Mouse (Mus musculus): ENCODE measurements around the gene Inka1. TPM values are rescaled to one million over a fixed set of nuclear protein-coding genes. Genes with fewer than 3 reads are reported as not detected.
A peak's percentile ranks its signal among the peaks of the same experiment; 100 is the strongest.

Inka1 gene
- polyA plus RNA-seq, 1 experiment, result 8.2 TPM

DNA sequence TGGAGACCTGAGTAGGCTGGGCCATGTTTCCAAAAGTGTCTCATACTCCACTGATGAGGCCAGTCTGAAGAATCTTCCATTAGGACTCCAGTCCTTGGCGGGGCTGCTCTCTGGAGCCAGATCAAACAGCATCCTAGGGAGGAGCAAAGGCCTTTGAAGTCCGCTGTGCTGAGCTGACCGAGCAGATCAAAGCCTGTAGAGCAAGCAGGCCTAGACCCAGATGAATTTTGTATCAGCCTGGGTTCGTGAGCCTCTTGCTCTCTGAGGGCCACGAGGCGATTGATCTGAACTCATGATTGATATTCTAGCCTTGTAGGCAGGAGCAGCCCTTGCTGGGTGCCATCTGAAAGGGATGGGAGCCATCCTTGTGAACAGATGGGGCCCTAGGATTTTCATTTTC is 25.8 kb downstream of the Inka1 start:
- no peak for DNase-seq (ENCODE audit: extremely low spot score in 1 of 2, low spot score in 1 of 2)

DNA sequence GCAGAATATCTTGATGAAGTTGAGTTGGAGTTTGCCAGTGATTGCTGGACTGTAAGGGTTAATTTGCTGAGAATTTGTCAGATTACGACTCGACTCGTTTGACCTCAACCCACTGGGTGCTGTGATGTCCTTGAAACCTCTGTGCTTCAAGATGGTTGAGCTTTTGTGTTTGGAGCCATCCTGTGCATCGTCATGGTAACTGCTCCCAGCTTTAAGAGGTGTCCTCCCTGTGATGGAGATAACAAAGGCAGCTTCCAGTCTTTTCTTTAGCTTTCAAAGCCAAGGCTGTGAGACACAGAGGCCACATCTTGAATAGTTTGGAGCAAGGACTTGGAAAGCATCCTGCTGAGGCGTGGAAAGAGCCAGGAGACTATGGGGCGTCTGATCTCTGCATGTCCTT is 28.5 kb downstream of the Inka1 start:
- DNase-seq (ENCODE audit: extremely low spot score in 1 of 2, low spot score in 1 of 2), result no peak

DNA sequence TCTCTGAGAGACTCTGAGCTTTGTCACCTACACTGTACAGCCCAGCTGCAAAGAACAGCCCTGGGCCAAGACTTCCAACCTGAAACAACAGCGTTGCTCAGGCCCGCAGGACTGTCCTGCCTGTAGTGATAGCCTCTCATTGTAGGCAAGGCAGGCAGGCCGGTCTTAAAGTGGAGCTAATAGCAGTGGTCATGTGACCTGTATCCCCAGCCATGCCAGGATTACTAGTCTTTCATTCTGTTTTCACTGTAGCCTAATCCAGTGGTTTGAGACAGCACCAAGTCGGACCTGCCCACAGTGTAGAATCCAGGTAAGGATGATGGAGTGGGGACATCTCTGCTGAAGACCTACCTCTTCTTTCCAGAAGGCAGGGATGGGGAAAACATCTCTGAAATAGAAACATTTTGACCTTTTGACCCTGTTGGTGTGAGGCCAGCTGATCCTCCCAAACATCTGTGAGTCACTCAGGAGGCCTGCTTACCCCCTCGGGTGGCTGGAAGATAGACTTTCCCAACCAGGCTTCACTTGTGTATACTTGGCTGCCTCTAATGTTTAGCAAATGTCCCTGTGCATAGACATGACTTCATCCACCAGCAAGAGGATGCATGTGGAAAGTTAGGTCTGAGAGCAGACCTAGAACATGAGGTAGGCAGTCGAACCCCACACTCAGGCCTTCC is 29.9 kb downstream of the Inka1 start:
- no peak for DNase-seq (ENCODE audit: extremely low spot score in 1 of 2, low spot score in 1 of 2)

DNA sequence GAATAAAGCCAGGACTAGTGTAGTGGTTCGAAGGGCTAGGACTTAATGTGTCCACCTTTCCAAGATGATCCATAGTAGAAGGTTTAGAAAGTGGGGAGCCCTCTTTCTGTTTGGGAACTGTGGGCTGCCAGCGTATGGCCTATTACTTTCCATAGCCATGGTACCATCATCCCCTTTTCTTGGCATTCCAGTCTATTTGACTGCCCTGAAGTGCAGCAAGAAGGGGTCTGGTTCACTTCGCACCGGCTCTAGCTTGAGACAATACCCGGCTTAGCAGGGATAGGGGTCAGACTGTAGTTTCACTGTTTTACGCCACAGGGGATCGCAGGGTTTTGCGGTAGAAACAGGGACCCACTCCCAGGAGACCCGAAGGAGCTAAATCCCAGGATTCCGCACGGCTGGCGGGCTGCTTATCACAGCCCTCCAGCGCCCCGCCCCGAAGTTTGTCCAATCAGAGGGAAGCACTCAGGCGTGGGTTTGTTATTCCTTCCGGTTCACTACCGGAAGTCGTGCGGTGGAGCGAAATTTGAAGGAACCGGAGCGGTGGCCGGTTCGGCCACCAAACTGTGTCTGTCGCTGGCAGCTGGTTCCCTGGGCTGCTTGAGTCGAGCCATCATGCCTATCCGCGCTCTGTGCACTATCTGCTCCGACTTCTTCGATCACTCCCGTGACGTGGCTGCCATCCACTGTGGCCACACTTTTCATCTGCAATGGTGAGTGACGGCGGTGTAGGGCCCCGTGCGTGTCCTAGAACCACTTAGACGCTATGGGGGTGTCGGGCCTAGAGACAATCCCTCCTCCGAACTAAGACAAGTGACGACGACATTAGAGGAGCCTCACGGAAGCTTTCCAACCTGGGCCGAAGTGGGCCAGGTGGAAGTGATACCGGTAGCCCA is 35.0 kb downstream of the Inka1 start:
- DNase-seq (ENCODE audit: extremely low spot score in 1 of 2, low spot score in 1 of 2), result peak; percentile 81 to 95

DNA sequence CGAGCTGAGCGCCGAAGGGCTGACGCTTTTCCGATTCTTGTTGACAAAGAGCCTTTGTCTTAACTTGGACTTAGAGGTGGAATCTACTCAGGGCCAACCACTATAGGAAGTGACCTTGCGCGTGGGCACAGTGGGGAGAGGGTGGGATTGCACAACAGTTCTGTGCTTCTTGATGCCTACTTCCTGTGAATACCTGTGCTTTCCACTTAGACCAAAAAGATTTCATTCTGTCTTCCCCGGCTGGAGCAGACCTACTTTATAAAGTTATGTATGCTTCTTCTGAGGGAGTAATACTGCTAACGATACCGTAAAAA is 35.8 kb downstream of the Inka1 start, which contains the start of gene Traip:
TSS of gene Traip (plus strand) at position 215 of the 314 bp plus-strand sequence.
- no peak for DNase-seq (ENCODE audit: extremely low spot score in 1 of 2, low spot score in 1 of 2)

DNA sequence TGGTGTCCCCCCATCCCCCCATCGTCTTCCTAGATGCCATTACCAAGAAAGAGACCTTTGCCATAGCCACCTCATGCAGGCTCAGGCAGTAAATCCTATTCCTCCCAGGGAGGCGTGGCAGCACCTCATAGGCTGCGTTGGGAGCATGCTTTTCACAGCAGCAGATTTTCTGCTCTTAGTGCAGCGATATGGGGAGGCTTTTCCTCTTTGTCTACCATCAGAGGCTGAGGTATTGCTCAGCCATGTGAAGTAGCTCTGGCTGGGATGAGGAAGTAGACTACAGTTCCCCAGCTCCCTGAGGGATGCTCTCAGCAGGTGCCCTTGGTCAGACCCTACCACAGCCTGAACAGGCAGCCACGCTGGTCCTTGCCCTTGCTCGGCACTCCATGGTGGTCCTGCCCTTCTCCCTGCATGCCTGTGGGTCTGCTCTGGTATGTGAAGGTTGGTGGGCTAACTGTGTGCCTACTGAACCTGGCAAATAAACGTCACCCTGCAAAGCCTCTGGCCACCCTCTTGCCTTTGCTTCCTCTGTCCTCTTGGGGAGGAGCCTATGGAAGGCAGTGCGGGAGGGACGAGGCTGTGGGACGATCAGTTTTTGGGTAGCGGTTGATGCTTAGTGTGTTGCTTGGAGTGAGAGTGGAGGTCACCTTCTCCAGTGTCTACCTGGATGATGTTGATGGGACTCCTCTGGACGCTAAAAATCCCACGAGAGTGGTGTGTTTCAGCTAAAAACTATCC is 36.3 kb downstream of the Inka1 start:
- no peak for DNase-seq (ENCODE audit: extremely low spot score in 1 of 2, low spot score in 1 of 2)

DNA sequence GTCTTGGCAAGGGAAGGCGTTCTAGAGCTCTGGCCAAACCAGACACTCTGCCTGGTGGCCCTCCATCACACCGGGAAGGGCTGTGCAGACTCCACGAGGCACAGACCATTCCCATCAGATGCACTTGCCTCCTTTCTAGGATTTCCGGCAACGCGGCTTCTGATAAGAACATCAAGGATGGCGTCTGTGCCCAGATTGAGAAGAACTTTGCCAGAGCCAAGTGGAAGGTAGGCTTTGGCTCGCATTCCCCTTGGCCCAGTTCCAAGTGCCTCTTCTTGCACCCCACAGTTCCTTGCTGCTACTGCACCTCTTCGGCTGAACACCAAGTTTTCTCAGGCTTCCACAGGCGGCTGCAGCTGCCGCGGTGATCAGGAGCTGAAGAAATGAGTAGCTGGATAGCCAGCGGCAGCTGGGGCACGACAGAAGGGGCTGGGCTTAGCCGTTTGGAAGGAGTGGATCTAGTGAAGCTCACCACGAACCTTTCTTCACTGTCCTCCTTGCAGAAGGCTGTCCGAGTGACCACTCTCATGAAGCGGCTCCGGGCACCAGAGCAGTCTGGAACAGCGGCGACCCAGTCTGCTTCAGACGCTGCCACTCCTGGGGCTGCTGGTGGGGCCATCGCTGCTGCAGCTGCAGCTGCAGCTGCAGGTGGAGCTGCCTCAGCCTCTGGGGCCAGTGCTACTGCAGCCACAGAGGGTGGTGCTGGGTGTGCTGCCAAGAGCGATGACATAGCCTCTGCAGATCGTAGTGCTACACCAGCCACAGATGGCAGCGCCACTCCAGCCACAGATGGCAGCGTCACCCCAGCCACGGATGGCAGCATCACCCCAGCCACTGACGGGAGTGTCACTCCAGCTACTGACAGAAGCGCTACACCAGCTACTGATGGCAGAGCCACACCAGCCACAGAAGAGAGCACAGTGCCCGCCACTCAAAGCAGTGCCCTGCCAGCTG is 38.2 kb downstream of the Inka1 start:
- peak in 1 of 2 experiments; percentile 56 for DNase-seq (ENCODE audit: extremely low spot score in 1 of 2, low spot score in 1 of 2)

DNA sequence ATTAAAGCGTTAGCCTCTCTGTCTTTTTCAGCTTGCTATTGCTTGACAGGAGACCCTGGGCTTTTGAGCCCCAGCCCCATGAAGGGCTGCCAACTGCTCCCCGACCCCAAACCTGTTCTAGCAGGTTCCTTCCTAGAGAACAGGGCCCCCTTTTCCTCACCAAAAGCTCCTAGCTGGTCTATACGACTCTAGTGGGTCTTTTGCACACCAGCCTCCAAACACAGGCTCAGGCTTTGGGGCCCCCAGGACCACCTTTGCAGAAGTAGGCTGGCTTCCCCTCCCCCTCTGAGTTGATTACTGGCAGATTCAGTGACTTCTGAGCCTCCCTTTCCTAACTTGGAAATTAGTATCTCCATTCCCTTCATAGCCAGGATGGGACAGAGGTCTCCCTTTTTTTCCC is 48.8 kb downstream of the Inka1 start:
- DNase-seq (ENCODE audit: extremely low spot score in 1 of 2, low spot score in 1 of 2), result no peak

DNA sequence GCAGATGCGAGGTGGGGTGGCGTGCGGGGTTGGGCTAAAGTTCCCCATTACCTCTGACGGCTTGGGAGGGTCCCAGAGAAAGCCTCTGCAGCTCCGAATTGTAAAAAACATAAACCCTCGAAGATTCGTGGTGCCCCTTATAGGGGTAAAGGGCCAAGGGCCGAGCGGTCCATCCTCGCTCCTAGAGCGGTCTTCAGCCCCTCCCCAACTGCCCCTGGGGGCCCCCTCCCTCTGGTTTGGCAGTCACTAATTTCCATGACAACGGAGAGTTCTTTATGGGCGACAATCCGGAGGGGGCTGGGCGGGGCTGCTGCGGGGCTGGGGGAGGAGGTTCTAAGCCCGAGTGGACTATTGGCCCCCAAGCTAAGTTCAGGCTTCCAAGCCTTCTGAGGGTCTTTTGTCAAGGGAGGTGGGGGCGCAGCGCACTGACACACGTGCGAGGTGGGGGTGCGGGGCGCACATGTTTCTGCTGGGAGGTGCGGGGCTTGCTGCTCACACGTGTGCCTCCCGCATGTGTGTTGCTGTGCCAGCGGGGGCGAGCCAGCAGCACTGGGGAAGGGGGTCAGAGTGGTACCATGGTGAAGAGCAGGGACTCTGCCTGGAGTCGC is 49.4 kb downstream of the Inka1 start:
- DNase-seq (ENCODE audit: extremely low spot score in 1 of 2, low spot score in 1 of 2), result no peak

DNA sequence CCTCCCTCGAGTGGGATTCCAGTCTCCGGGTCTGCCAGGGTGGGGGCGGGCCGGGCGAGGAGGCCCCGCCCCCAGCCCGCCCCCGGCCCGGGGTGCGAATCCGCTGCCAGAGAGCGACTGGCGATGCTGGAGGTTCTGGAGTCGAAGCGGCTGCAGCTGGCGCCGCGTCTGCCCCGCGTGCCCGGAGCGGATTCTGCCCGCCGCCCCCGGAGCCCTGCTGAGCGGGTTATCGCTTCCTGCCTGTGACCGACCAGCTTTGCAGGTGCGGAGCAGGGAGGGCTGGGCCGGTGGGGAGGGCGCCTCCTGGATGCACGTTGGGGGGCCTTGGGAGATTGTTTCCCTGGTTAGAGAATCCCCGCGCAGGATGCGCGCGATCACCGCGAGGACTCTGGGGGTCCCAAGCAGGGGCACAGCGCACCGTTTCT is 49.9 kb downstream of the Inka1 start:
- DNase-seq (ENCODE audit: extremely low spot score in 1 of 2, low spot score in 1 of 2), result peak in 1 of 2 experiments; percentile 72

DNA sequence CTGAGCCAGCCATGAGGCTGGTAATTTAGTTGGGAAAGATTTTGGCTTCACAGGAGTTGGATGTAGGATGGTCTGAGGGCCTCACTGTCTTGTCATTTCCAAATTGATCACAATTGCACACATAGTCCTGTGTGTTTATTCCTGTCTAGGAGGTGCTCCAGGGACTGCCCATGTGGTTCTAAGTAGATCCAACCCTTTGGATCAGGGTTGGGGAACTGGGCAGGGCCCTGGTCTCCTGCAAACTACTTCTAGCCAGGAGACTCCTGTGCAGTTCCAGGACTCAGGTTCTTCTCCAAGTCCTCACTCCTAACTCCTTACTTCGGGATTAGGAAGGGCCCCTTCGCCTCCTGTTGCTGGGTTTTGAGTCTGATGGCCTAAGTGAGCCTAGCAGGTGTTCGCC is 50.3 kb downstream of the Inka1 start, which contains the start of gene Camkv:
TSS of gene Camkv (plus strand) at position 301 of the 400 bp plus-strand sequence.
- DNase-seq (ENCODE audit: extremely low spot score in 1 of 2, low spot score in 1 of 2), result no peak

Other genes starting within 250 kb of the Inka1 start
- 152 and 180 TPM in 2 replicates for gene Rbm5, start 214.9 kb downstream of the Inka1 start, polyA plus RNA-seq (2012; rRNA removed)
- gene Rbm6, start 112.6 kb downstream of the Inka1 start, polyA plus RNA-seq (2012; rRNA removed), result 70.3 and 70.8 TPM in 2 replicates
- gene Mon1a, start 97.7 kb downstream of the Inka1 start, polyA plus RNA-seq (2012; rRNA removed), result 28.2 and 28.5 TPM in 2 replicates
- gene Mst1r, start 79.0 kb downstream of the Inka1 start, polyA plus RNA-seq (2012; rRNA removed), result 1.2 and 2.1 TPM in 2 replicates
- gene Actl11, start 57.4 kb downstream of the Inka1 start, polyA plus RNA-seq (2012; rRNA removed), result not detected in 2 replicates
- gene Camkv, start 50.2 kb downstream of the Inka1 start, polyA plus RNA-seq (2012; rRNA removed), result 405 and 456 TPM in 2 replicates
- 21.0 and 21.2 TPM in 2 replicates for gene Traip, start 35.7 kb downstream of the Inka1 start, polyA plus RNA-seq (2012; rRNA removed)
- 15.6 and 16.7 TPM in 2 replicates for gene Uba7, start 10.4 kb downstream of the Inka1 start, polyA plus RNA-seq (2012; rRNA removed)
- gene Gm20661, start 2.8 kb downstream of the Inka1 start, polyA plus RNA-seq (2012; rRNA removed), result 0.18 and 0.34 TPM in 2 replicates
- gene Cdhr4, start 6.6 kb upstream of the Inka1 start, polyA plus RNA-seq (2012; rRNA removed), result 1.5 and 2.8 TPM in 2 replicates
- 7.1 and 7.7 TPM in 2 replicates for gene Gm20662, start 10.5 kb upstream of the Inka1 start, polyA plus RNA-seq (2012; rRNA removed)
- gene Ip6k1, start 16.6 kb upstream of the Inka1 start, polyA plus RNA-seq (2012; rRNA removed), result 213 and 222 TPM in 2 replicates
- gene Gmppb, start 63.4 kb upstream of the Inka1 start, polyA plus RNA-seq (2012; rRNA removed), result 13.7 and 37.5 TPM in 2 replicates
- gene Amigo3, start 67.3 kb upstream of the Inka1 start, polyA plus RNA-seq (2012; rRNA removed), result 1.4 and 1.6 TPM in 2 replicates
- gene Mst1, start 94.6 kb upstream of the Inka1 start, polyA plus RNA-seq (2012; rRNA removed), result 0.04 and 0.19 TPM in 2 replicates
- 87.8 and 92.0 TPM in 2 replicates for gene Rnf123, start 97.5 kb upstream of the Inka1 start, polyA plus RNA-seq (2012; rRNA removed)
- 32.7 and 32.9 TPM in 2 replicates for gene Apeh, start 108.7 kb upstream of the Inka1 start, polyA plus RNA-seq (2012; rRNA removed)
- gene Bsn, start 204.5 kb upstream of the Inka1 start, polyA plus RNA-seq (2012; rRNA removed), result 95.0 and 100 TPM in 2 replicates